Mouse (Mus musculus) liver, embryonic 16.5 days (tissue): ENCODE measurements around the gene Ppfia1. TPM values are rescaled to one million over a fixed set of nuclear protein-coding genes. Genes with fewer than 3 reads are reported as not detected.

Source experiments
- ATAC-seq: fragments of 200-750 bp; cut with Nextera tagmentation; 2 replicates; pipeline ENCODE4 v1.8.0; 2017; ENCODE audit warnings: low read depth, mild to moderate bottlenecking, moderate number of reproducible peaks, moderate library complexity
- H3K27ac ChIP-seq: fragments of 300-500 bp; sonication (generic); 2 replicates; pipeline ENCODE4 v1.5.1; 2014; ENCODE audit warnings: mild to moderate bottlenecking, low read length
- H3K27me3 ChIP-seq: fragments of 300-500 bp; sonication (generic); 2 replicates; pipeline ENCODE4 v1.6.1; 2014; ENCODE audit warnings: low read depth, low read length, mixed read lengths; ENCODE audit not compliant: control insufficient read depth, insufficient read depth
- H3K36me3 ChIP-seq: fragments of 300-500 bp; sonication (generic); 2 replicates; pipeline ENCODE4 v1.6.1; 2014; ENCODE audit warnings: mild to moderate bottlenecking; ENCODE audit not compliant: control insufficient read depth, insufficient read depth
- H3K4me1 ChIP-seq: fragments of 300-500 bp; sonication (generic); 2 replicates; pipeline ENCODE4 v1.6.1; 2014; ENCODE audit warnings: low read depth, low read length, mixed read lengths; ENCODE audit not compliant: control insufficient read depth
- H3K4me2 ChIP-seq: fragments of 300-500 bp; sonication (generic); 2 replicates; pipeline ENCODE4 v1.6.1; 2014; ENCODE audit warnings: low read depth, low read length, mixed read lengths
- H3K4me3 ChIP-seq: fragments of 300-500 bp; sonication (generic); 2 replicates; pipeline ENCODE4 v1.5.1; 2014; ENCODE audit warnings: low read depth, mild to moderate bottlenecking, low read length
- H3K9ac ChIP-seq: fragments of 300-500 bp; sonication (generic); 2 replicates; pipeline ENCODE4 v1.6.1; 2014; ENCODE audit warnings: low read depth, low read length
- H3K9me3 ChIP-seq: fragments of 300-500 bp; sonication (generic); replicated peaks from 2 replicates; pipeline ENCODE4 v1.6.1; 2016; ENCODE audit warnings: low read length; ENCODE audit not compliant: control insufficient read depth
- WGBS: fragments of 180-500 bp; shearing (Covaris S2); extraction: QIAGEN DNeasy Blood & Tissue Kit; methylation state at CpG from one replicate; pipeline ENCODE4 v1.1.7; 2014; ENCODE audit not compliant: insufficient replicate concordance; 5-methylcytosine and 5-hydroxymethylcytosine counted together
- polyA plus RNA-seq: library from polyadenylated mRNA; unstranded; fragments of >200 nt; fragmentation: Nextera tagmentation; extraction: Ambion mirVana; gene quantifications from 2 replicates; pipeline ENCODE4 v1.2.1, GENCODE M21; 2015

Gene Ppfia1
- polyA plus RNA-seq, result 6.1 and 7.2 TPM in 2 replicates

DNA sequence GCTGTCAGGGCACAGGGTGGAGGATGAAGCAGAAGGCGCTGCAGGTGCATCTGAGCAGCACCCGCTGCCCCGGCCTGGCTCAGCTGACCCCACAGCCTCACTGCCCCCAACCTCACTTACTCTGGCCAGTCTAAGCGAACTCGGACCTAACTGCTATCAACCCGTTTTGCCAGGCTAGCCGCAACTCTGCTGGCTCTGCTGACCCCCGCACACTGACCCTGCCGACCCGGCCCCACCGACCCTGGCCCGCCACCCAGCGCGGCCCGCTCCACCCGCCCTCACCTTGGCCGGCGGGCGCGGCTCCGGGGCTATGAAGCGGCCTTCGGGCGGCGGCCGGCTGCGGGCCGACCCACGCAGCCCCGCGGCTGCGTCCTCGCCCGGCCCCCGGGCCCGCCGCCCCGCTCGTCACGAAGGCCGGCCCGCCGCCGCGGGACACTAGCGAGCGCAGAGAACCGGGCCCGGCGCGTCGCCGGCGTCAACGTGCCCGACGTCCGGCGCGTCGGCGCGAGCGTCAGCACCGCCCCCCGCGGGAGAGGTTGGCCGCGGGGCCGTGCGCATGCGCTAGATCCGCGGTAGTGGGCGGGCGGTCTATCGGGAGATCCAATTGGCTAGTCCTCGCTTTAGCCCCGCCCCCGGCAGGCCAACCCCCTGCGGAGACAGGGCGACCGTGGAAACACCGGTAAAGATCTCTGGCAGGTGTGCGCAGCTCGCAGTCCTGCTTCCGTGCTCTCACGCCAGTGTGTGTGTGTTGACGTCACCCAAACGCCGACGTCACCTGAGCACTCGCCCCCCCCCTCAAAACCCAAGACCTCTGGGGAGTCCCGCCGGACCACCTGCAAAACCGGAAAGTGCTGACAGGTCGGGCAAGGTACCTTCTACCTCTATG, at the start of gene Ppfia1:
Gene Ppfia1 (minus strand): TSS at position 493 of the 886 bp plus-strand sequence.
- ATAC-seq, result peak; percentile 93
- Histone ChIP-seq H3K9me3 (no peaks in the 10 kb centered on the region), H3K4me2 (peak within 1 kb of the TSS; percentile 93), H3K36me3 (no peaks in the 10 kb centered on the region; the same call in 1 of the 2 replicates), H3K4me1 (peaks cover 26% of the 10 kb centered on the region), H3K4me3 (peak within 1 kb of the TSS; percentile 93), H3K9ac (peak within 1 kb of the TSS; percentile 92), H3K27me3 (no peaks in the 10 kb centered on the region), H3K27ac (peak within 1 kb of the TSS; percentile 72)
- WGBS, result under 1% methylated on average over 97 of the region's 97 CpGs

DNA sequence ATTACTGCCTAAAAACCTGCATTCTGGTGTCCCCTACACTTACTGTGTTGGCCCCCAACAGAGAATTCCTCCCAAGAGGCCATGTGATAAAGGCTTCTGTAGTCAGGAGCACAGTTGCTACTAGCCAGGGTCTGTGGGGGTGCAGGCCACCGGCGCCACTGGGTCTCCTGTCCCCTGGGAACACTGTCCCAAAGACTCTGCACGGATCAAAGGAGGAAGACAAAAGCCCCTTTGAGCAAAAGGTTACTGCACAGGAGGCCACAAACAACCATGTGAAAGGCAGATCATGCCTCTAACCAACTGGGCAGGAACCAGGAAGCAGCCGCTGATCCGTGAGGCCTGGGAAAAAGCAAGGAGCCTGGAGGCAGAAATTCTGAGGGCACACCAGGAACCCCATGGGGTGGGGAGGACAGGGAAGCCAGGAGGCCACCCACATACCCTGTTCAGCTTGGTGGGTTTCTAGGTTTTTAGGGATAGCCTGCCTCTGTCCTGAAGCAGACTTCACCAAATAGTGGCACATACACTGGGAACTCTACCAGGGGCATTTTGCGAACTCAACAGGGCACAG, 46.9 kb upstream of the Ppfia1 start:
- Histone ChIP-seq H3K4me3 (no peak overlapping the region), H3K4me2 (no peak overlapping the region), H3K36me3 (no peaks in the 10 kb centered on the region), H3K4me1 (no peaks in the 10 kb centered on the region), H3K9me3 (no peaks in the 10 kb centered on the region), H3K27me3 (no peaks in the 10 kb centered on the region), H3K9ac (no peak overlapping the region), H3K27ac (no peak overlapping the region)
- no peak for ATAC-seq
- WGBS, result 66% methylated on average over 6 of the region's 6 CpGs

DNA sequence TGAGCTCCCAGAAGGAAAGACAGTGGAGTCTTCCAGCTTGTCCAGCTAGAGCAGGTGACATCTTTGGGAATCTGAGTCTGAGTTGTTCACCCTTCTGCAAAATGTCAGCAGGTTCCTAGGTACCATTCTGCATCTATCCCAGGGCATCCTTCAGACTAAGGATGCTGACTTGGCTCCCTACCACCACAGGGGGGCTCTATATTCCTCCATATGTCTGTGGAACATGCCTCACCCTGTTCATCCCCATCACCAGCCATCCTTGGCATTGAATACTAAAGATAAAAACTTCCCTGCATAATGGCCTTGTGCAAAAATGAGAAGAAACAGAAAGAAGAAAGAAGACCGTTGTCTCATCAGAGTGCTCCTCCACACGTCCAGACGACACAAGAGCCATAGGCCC, 36.0 kb upstream of the Ppfia1 start:
- no peaks in the 10 kb centered on the region for H3K9me3 ChIP-seq
- WGBS, result 62% methylated on average over 3 of the region's 3 CpGs
- no peak overlapping the region for H3K4me2 ChIP-seq
- H3K4me3 ChIP-seq, result no peak overlapping the region
- H3K9ac ChIP-seq, result no peak overlapping the region
- H3K36me3 ChIP-seq, result no peaks in the 10 kb centered on the region
- no peak for ATAC-seq
- H3K4me1 ChIP-seq, result no peaks in the 10 kb centered on the region
- no peak overlapping the region for H3K27ac ChIP-seq
- H3K27me3 ChIP-seq, result no peaks in the 10 kb centered on the region

DNA sequence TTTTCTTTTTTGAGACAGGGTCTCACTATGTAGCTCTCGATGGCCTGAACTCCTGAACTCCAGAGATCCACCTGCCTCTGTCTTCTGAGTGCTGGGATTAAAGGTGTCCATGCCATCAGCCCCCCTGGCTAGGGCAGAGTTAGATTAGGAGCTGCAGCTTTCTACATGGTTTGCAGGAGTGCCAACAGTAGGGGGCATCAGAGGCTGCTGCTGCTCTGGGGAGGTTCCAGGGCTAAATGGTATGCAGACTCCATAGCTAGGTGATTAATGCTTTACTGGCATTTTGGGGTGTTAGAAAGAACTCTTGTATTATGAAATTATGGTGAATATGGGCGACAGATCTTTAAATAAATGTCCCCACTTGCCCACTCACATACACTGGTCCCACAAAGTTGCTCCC, 33.8 kb upstream of the Ppfia1 start:
- no peak overlapping the region for H3K27ac ChIP-seq
- no peaks in the 10 kb centered on the region for H3K9me3 ChIP-seq
- no peak overlapping the region for H3K4me3 ChIP-seq
- no peaks in the 10 kb centered on the region for H3K36me3 ChIP-seq
- peaks cover 3% of the 10 kb centered on the region; the same call in 1 of the 2 replicates for H3K4me1 ChIP-seq
- 19% methylated on average over 2 of the region's 2 CpGs for WGBS
- ATAC-seq, result no peak
- H3K27me3 ChIP-seq, result no peaks in the 10 kb centered on the region
- no peak overlapping the region for H3K4me2 ChIP-seq
- no peak overlapping the region for H3K9ac ChIP-seq

DNA sequence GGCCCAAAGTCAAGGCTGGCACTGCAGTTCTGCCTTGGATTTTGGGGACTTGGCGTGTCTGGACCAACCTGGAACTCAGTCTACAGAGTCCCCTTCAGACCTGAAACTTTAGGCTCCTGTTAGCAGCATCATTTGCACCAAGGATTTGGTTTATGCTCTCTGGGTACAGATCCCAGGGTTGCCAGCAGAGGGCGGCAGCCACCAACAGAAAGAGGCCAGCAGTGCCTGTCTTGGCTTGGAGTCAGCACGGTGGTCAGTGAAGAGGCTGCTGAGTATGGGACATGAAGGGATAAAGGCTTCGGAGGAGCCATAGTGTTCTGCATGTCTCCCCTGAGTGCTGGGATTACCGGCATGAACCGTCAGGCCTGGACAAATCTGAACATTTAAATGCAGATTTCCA, 32.1 kb upstream of the Ppfia1 start:
- Histone ChIP-seq H3K36me3 (no peaks in the 10 kb centered on the region), H3K27me3 (no peaks in the 10 kb centered on the region), H3K9me3 (no peaks in the 10 kb centered on the region), H3K4me2 (no peak overlapping the region), H3K4me1 (peaks cover 11% of the 10 kb centered on the region), H3K9ac (no peak overlapping the region), H3K4me3 (no peak overlapping the region), H3K27ac (no peak overlapping the region)
- ATAC-seq, result no peak
- 12% methylated on average over 6 of the region's 6 CpGs for WGBS

DNA sequence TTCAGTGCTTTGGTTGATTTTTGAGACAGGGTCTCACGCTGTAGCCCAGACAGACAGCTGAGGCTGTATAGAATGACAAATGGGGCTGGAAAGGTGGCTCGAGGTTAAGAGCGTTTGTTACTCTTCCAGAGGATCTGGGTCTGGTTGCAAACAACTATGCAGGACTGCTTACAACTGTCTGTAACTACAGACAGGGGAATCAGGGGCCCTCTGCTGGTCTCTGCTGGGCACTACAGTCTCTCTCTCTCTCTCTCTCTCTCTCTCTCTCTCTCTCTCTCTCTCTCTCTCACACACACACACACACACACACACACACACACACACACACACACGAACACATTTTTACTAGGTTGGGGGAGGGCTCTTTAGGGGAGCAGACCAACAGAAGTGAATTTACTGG, 30.1 kb upstream of the Ppfia1 start:
- no peak overlapping the region for H3K9ac ChIP-seq
- no peaks in the 10 kb centered on the region for H3K27me3 ChIP-seq
- no peaks in the 10 kb centered on the region for H3K9me3 ChIP-seq
- H3K4me3 ChIP-seq, result no peak overlapping the region
- H3K4me1 ChIP-seq, result peaks cover 12% of the 10 kb centered on the region
- H3K27ac ChIP-seq, result no peak overlapping the region
- ATAC-seq, result no peak
- H3K36me3 ChIP-seq, result no peaks in the 10 kb centered on the region
- WGBS, result 5% methylated on average over 4 of the region's 4 CpGs
- no peak overlapping the region for H3K4me2 ChIP-seq

DNA sequence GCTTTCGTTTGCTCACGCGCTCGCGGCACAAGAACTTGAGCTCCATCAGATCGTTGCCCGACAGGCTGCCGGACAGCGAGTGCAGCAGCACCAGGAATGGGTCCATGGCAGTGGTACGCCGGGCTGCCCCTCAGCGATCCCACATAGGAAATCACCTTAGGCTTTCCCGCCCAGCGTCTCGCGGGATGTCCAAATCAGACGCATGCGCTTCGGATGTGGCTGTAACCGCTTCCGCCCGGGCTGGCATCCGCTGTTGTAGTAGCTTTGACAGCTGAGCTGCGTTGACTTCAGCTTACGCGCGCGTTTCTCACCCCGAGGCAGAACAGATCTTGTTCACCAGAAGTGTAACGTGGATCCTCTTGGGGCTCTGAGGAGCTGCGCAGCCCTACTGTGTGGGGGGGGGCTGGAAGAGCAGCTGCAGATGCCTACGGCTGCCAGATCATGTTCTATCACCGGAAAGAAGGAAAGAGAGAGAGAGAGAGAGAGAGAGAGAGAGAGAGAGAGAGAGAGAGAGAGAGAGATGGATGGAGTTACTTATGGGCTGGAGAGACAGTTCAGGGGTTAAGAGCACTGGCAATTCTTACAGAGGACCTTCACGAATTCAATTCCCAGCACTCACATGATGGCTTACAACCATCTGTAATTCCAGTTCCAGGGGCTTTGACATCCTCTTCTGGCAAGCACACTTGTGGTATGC, 28.9 kb upstream of the Ppfia1 start, which contains the start of gene Fadd:
Gene Fadd (minus strand): TSS at position 180 of the 697 bp plus-strand sequence.
- peak within 1 kb of the TSS; percentile 82 for H3K4me3 ChIP-seq
- no peaks in the 10 kb centered on the region for H3K36me3 ChIP-seq
- H3K9me3 ChIP-seq, result no peaks in the 10 kb centered on the region
- no peaks in the 10 kb centered on the region for H3K27me3 ChIP-seq
- H3K4me1 ChIP-seq, result peaks cover 12% of the 10 kb centered on the region
- peak within 1 kb of the TSS; percentile 88 for H3K27ac ChIP-seq
- WGBS, result 1% methylated on average over 34 of the region's 34 CpGs
- H3K4me2 ChIP-seq, result peak within 1 kb of the TSS; percentile 85
- peak; percentile 78 for ATAC-seq
- H3K9ac ChIP-seq, result peak within 1 kb of the TSS; percentile 72

DNA sequence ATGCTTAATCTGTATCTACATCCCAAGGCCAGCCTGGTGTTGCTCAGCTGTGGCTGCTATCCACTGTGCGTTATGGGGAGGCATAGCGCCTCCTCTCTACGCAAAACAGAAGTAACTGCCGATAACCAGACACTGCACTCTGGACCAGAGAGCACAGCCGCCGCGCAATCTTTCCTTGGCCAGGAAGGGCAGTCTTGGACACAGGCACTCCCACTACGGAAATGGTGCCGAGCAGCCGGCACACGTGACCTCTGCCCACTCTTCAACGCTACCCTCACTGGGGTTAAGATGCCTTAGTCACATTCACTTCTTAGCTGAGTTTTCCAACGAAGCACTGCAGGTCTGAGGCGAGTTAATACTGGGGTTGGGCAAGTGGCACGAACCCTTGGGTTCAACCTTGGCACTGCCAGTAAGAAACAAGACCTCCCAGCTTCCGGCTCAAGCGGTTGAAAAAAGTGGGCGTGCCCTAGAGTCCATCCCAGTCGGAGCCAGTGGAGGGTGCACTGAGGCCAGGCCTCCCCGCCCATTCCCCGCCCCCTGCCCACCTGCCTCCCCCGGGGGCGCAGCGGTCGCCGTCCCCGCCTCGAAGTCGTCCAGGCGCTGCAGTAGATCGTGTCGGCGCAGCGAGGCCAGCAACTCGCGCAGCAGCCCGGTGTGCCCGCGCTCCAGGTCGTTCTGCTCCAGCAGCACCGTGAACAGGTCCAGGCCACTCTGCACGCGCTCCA, 28.2 kb upstream of the Ppfia1 start:
- Histone ChIP-seq H3K9me3 (no peaks in the 10 kb centered on the region), H3K27me3 (no peaks in the 10 kb centered on the region), H3K4me1 (peaks cover 12% of the 10 kb centered on the region), H3K36me3 (no peaks in the 10 kb centered on the region), H3K9ac (peak overlapping the region; percentile 72), H3K4me2 (peak overlapping the region; percentile 85), H3K4me3 (peak overlapping the region; percentile 82), H3K27ac (peak overlapping the region; percentile 88)
- under 1% methylated on average over 42 of the region's 43 CpGs for WGBS
- ATAC-seq, result peak; percentile 88
